Mouse (Mus musculus): ENCODE data around the gene Atrip.

GRCm38 (mm10) chr9:109008994-109009635 lies 64.8 kb downstream of the Atrip start:
- no peak for TF ChIP-seq CTCF (IDR thresholded peaks at IDR 0.05; ENCODE audit: insufficient read depth, low read length)
- TF ChIP-seq POLR2A (IDR thresholded peaks at IDR 0.05; ENCODE audit: borderline replicate concordance, extremely low read depth, low read depth, low read length): no peak
